In the genomic region with DNA sequence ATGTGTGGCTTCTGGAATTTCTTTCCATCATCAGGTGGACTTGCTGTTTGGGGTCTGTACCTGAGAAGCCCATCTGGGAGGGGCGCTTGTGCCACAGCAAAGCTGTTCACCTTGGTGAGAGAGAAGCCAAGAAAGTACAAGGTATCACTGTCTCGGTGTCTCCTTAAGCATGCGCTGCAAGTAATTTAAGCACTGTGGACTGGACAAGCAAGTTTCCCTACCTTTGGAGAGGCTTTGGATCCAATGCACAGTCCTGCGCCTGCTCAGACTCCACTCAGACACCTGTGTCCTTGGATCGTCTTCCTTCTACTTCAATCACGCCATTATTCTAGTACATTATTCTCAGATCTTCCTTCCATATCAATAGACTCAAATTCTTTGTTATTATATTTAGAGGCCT, we compare ENCODE assay signal across 29 mouse cellular contexts.
"Had no signal": no experiment of that assay in that cellular context is flagged by ENCODE, and none has a peak within 500 bp of the region (broad histone marks: within the 10 kb centered on the region; RNA-seq: fewer than 3 reads in every experiment).

No protein-coding gene starts in this region.

- DNase-seq: cerebellum, adult 2 months; cerebellum, adult 8-10 months; cerebellum, adult 9-10 months; cerebellum, adult 9-11 months; cerebellum, postnatal 10 days; cerebellum, postnatal 14 days; cerebellum, postnatal 25 days; cerebellum, postnatal 36 days; embryo, embryonic 11 days; forebrain, postnatal 0 days; gastrocnemius, adult 2 months; gastrocnemius, postnatal 10 days; gastrocnemius, postnatal 14 days; gastrocnemius, postnatal 25 days; gastrocnemius, postnatal 36 days; heart, adult 11 months; heart, adult 18-20 months; heart, adult 2 months had no signal

- H3K9me3 ChIP-seq: embryonic facial prominence, embryonic 12.5 days; embryonic facial prominence, embryonic 13.5 days; embryonic facial prominence, embryonic 15.5 days; forebrain, embryonic 10.5 days; forebrain, embryonic 12.5 days; forebrain, embryonic 13.5 days; forebrain, embryonic 15.5 days had no signal

- H3K27me3 ChIP-seq: embryonic facial prominence, embryonic 12.5 days; embryonic facial prominence, embryonic 13.5 days; embryonic facial prominence, embryonic 15.5 days; forebrain, embryonic 12.5 days; forebrain, embryonic 13.5 days; forebrain, embryonic 15.5 days had no signal

- H3K27ac ChIP-seq: embryonic facial prominence, embryonic 12.5 days; embryonic facial prominence, embryonic 13.5 days; embryonic facial prominence, embryonic 15.5 days; forebrain, embryonic 10.5 days; forebrain, embryonic 12.5 days; forebrain, embryonic 13.5 days; forebrain, embryonic 15.5 days; gastrocnemius, adult 2 months; heart, adult 2 months had no signal

- H3K4me1 ChIP-seq: embryonic facial prominence, embryonic 12.5 days; embryonic facial prominence, embryonic 13.5 days; embryonic facial prominence, embryonic 15.5 days had no signal

- H3K4me3 ChIP-seq: embryonic facial prominence, embryonic 12.5 days; embryonic facial prominence, embryonic 13.5 days; embryonic facial prominence, embryonic 15.5 days; erythroblast, embryonic 14.5 days; forebrain, embryonic 10.5 days; forebrain, embryonic 12.5 days; forebrain, embryonic 13.5 days; forebrain, embryonic 15.5 days; gastrocnemius, adult 2 months; heart, adult 2 months had no signal

- H3K9ac ChIP-seq: embryonic facial prominence, embryonic 12.5 days; embryonic facial prominence, embryonic 13.5 days; embryonic facial prominence, embryonic 15.5 days; forebrain, embryonic 12.5 days; forebrain, embryonic 13.5 days; forebrain, embryonic 15.5 days; forebrain, postnatal 0 days had no signal

- H3K36me3 ChIP-seq: embryonic facial prominence, embryonic 12.5 days; embryonic facial prominence, embryonic 13.5 days; embryonic facial prominence, embryonic 15.5 days; forebrain, embryonic 10.5 days; forebrain, embryonic 12.5 days; forebrain, embryonic 15.5 days had no signal

- ATAC-seq: forebrain, embryonic 13.5 days; forebrain, embryonic 14.5 days; forebrain, embryonic 15.5 days; forebrain, embryonic 16.5 days; forebrain, postnatal 0 days had no signal

- H3K4me2 ChIP-seq: embryonic facial prominence, embryonic 12.5 days; embryonic facial prominence, embryonic 13.5 days; embryonic facial prominence, embryonic 15.5 days; forebrain, embryonic 12.5 days; forebrain, embryonic 13.5 days; forebrain, embryonic 15.5 days; heart, embryonic 11.5 days had no signal
